Mouse (Mus musculus) spleen, postnatal 10 days (tissue): ENCODE measurements around the gene Ajm1.
A peak's percentile ranks its signal among the peaks of the same experiment; 100 is the strongest.

Experiments used
- DNase-seq, 2 experiments: peaks; one replicate each; pipeline ENCODE4 v3.0.0; 2021 to 2022; ENCODE audit warnings: low spot score in 2 of 2

Ajm1 gene

DNA sequence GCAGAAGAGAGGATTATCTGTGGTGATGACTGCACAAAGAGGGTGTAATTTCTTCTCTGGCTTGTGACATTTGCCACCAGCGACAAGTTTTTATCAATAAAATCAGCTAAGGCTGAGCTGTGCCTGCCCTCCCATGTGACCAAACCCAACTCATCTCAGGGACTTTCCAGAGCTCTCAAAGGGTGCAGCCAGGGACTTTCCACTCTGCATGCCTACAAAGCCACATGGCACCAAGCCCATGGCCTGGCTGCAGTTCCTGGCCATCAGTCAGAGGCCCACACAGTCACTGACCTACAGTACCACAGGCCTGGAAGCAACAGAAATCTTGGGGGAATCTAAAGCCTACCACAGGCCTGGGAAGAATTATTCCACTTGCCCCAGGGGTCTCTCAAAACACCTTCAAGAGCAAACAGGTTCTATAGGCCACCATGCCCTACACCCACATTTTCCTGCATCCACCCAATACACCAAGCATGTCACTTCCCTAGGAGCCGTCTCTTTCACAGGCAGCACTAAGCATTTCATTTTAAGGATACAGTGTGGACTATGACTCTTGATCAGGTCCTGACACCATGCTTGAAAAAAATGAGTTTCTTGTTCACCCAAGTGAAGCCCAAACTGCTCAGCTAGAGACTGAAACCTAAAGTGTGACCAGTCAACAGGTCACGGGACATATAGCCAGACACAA is 47.2 kb downstream of the Ajm1 start:
- DNase-seq = peak in 1 of 2 experiments; percentile 64

- DNase-seq = no peak
Measured at GRCm38 (mm10) chr2:25533707-25534106, 47.9 kb downstream of the Ajm1 start.

DNA sequence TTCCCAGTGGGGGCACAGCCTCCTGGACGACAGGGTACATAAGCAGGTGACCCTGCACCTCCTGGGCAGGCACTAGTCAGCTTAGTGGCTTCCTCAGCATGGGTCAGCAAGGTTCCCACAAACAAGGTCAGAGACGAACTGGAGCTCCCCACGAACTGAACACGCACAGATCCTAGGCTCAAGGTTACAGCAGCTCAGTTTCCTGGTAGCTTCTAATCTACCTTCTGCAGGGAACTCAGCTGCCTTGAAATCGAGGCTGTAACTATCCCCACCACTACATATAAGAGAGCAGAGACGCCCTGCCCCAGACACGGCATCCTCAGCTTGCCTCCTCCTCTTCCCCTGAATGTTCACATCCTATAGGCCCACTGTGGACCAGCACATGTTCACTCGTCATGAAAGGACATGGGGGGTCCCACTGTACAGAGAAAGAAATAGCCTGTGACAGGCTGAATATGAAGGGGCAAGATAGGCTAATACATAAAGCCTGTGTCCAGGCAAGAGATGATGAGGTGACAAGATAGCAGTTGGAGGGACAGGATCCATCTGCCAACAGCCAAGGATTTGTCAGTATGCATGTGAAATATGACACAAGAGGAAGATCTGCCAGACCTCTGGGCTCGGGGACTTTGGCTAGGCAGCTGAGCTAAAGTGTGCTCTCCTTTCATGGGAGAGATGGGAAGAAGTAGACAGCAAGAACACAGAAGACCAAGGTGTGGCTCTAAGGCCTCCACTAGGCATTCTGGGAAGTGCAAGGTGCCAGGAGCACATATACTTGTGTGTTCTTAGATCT is 54.9 kb downstream of the Ajm1 start:
- DNase-seq = no peak
